Mouse (Mus musculus) limb, embryonic 11.5 days (tissue): ENCODE results near the gene Pard3. TPM values are rescaled to one million over a fixed set of nuclear protein-coding genes. Genes with fewer than 3 reads are reported as not detected.

Experiments
- ATAC-seq: fragments of 200-750 bp; cut with Nextera tagmentation; 2 replicates; pipeline ENCODE4 v1.8.0; 2017; ENCODE audit warnings: low read depth; ENCODE audit not compliant: insufficient number of reproducible peaks, low FRiP score, low TSS enrichment
- DNase-seq: peaks from one replicate; pipeline ENCODE4 v3.0.0-alpha.2; 2015; ENCODE audit warnings: low spot score
- H3K27ac ChIP-seq: fragments of 300-500 bp; sonication (generic); replicated peaks from 2 replicates; pipeline ENCODE4 v1.5.1; 2014; ENCODE audit warnings: low read depth, mild to moderate bottlenecking, low read length
- H3K27me3 ChIP-seq: fragments of 300-500 bp; sonication (generic); 2 replicates; pipeline ENCODE4 v1.6.1; 2014; ENCODE audit warnings: mild to moderate bottlenecking, low read length, mixed read lengths; ENCODE audit not compliant: control insufficient read depth, insufficient read depth
- H3K36me3 ChIP-seq: fragments of 300-500 bp; sonication (generic); 2 replicates; pipeline ENCODE4 v1.6.1; 2014; ENCODE audit warnings: mild to moderate bottlenecking, low read length, moderate library complexity, mixed read lengths; ENCODE audit not compliant: control insufficient read depth, insufficient read depth
- H3K4me1 ChIP-seq: fragments of 300-500 bp; sonication (generic); 2 replicates; pipeline ENCODE4 v1.6.1; 2014; ENCODE audit warnings: low read length, mixed read lengths; ENCODE audit not compliant: control insufficient read depth, insufficient read depth
- H3K4me2 ChIP-seq: fragments of 300-500 bp; sonication (generic); 2 replicates; pipeline ENCODE4 v1.6.1; 2014; ENCODE audit warnings: low read depth, mild to moderate bottlenecking, moderate library complexity; ENCODE audit not compliant: severe bottlenecking
- H3K4me3 ChIP-seq: fragments of 300-500 bp; sonication (generic); 2 replicates; pipeline ENCODE4 v1.5.1; 2014; ENCODE audit warnings: low read depth, low read length
- H3K9ac ChIP-seq: fragments of 300-500 bp; sonication (generic); 2 replicates; pipeline ENCODE4 v1.6.1; 2014; ENCODE audit warnings: mild to moderate bottlenecking, low read length
- H3K9me3 ChIP-seq: fragments of 300-500 bp; sonication (generic); 2 replicates; pipeline ENCODE4 v1.6.1; 2016; ENCODE audit warnings: low read length; ENCODE audit not compliant: control insufficient read depth
- WGBS: fragments of 180-500 bp; shearing (Covaris S2); extraction: QIAGEN DNeasy Blood & Tissue Kit; methylation state at CpG from one replicate; pipeline ENCODE4 v1.1.7; 2014; 5-methylcytosine and 5-hydroxymethylcytosine counted together
- polyA plus RNA-seq: library from polyadenylated mRNA; unstranded; fragments of >200 nt; fragmentation: Nextera tagmentation; extraction: Ambion mirVana; gene quantifications from 2 replicates; pipeline ENCODE4 v1.2.1, GENCODE M21; 2014

Pard3 gene
- polyA plus RNA-seq, 1 experiment from 2014 or later = 38.8 TPM

GRCm38 (mm10) chr8:127514810-127515735, 451.4 kb downstream of the Pard3 start:
- H3K27me3 ChIP-seq = no peaks in the 10 kb centered on the region
- WGBS = 72% methylated on average over 7 of the region's 7 CpGs
- no peak overlapping the region for H3K4me2 ChIP-seq
- DNase-seq (no peak), ATAC-seq (no peak; the same call in 1 of the 2 replicates)
- H3K27ac ChIP-seq = no peak overlapping the region
- no peak overlapping the region for H3K9ac ChIP-seq
- peaks cover 7% of the 10 kb centered on the region; the same call in 1 of the 2 replicates for H3K4me1 ChIP-seq
- no peak overlapping the region for H3K4me3 ChIP-seq
- H3K9me3 ChIP-seq = no peaks in the 10 kb centered on the region
- no peaks in the 10 kb centered on the region for H3K36me3 ChIP-seq

- Histone ChIP-seq H3K4me3 (no peak overlapping the region), H3K27me3 (no peaks in the 10 kb centered on the region), H3K4me2 (no peak overlapping the region), H3K9me3 (no peaks in the 10 kb centered on the region), H3K36me3 (no peaks in the 10 kb centered on the region), H3K4me1 (peaks cover 6% of the 10 kb centered on the region; the same call in 1 of the 2 replicates), H3K27ac (no peak overlapping the region), H3K9ac (no peak overlapping the region)
- ATAC-seq (no peak), DNase-seq (no peak)
- WGBS = 37% methylated on average over 2 of the region's 2 CpGs
Observed at GRCm38 (mm10) chr8:127516043-127516442, 452.4 kb downstream of the Pard3 start.

GRCm38 (mm10) chr8:127525673-127526072, 462.0 kb downstream of the Pard3 start:
- no peak for ATAC-seq

GRCm38 (mm10) chr8:127528315-127528714, 464.6 kb downstream of the Pard3 start:
- no peak for DNase-seq
- Histone ChIP-seq H3K27me3 (no peaks in the 10 kb centered on the region), H3K4me2 (no peak overlapping the region), H3K9me3 (no peaks in the 10 kb centered on the region), H3K4me1 (no peaks in the 10 kb centered on the region), H3K36me3 (no peaks in the 10 kb centered on the region), H3K9ac (no peak overlapping the region), H3K27ac (no peak overlapping the region), H3K4me3 (no peak overlapping the region)
- ATAC-seq = no peak
- WGBS = 90% methylated on average over 2 of the region's 2 CpGs

More at GRCm38 (mm10) chr8:127525673-127526072, 462.0 kb downstream of the Pard3 start:
- Histone ChIP-seq H3K4me2 (no peak overlapping the region), H3K27me3 (no peaks in the 10 kb centered on the region), H3K27ac (no peak overlapping the region), H3K4me1 (no peaks in the 10 kb centered on the region), H3K4me3 (no peak overlapping the region), H3K9ac (no peak overlapping the region), H3K9me3 (no peaks in the 10 kb centered on the region), H3K36me3 (no peaks in the 10 kb centered on the region)
- DNase-seq = no peak
- WGBS = 83% methylated on average over 4 of the region's 4 CpGs

- Histone ChIP-seq H3K4me1 (no peaks in the 10 kb centered on the region), H3K4me2 (no peak overlapping the region), H3K36me3 (no peaks in the 10 kb centered on the region), H3K4me3 (no peak overlapping the region), H3K9me3 (no peaks in the 10 kb centered on the region), H3K27me3 (no peaks in the 10 kb centered on the region), H3K9ac (no peak overlapping the region), H3K27ac (no peak overlapping the region)
- DNase-seq (no peak), ATAC-seq (no peak)
- WGBS = 88% methylated on average over 2 of the region's 2 CpGs
Observed at GRCm38 (mm10) chr8:127529746-127530145, 466.1 kb downstream of the Pard3 start.

GRCm38 (mm10) chr8:127531866-127532265, 468.2 kb downstream of the Pard3 start:
- WGBS = 91% methylated on average over 3 of the region's 3 CpGs
- Histone ChIP-seq H3K9me3 (no peaks in the 10 kb centered on the region), H3K27me3 (no peaks in the 10 kb centered on the region), H3K4me2 (no peak overlapping the region), H3K4me3 (no peak overlapping the region), H3K27ac (no peak overlapping the region), H3K9ac (no peak overlapping the region), H3K4me1 (no peaks in the 10 kb centered on the region), H3K36me3 (no peaks in the 10 kb centered on the region)
- no peak for DNase-seq
- ATAC-seq = no peak

- Histone ChIP-seq H3K4me2 (no peak overlapping the region), H3K36me3 (no peaks in the 10 kb centered on the region), H3K4me1 (no peaks in the 10 kb centered on the region), H3K4me3 (no peak overlapping the region), H3K9ac (no peak overlapping the region), H3K27ac (no peak overlapping the region), H3K27me3 (no peaks in the 10 kb centered on the region), H3K9me3 (no peaks in the 10 kb centered on the region)
- 87% methylated on average over 3 of the region's 3 CpGs for WGBS
- ATAC-seq (no peak), DNase-seq (no peak)
Observed at GRCm38 (mm10) chr8:127534789-127535188, 471.1 kb downstream of the Pard3 start.

GRCm38 (mm10) chr8:127535192-127535845, 471.6 kb downstream of the Pard3 start:
- Histone ChIP-seq H3K9ac (no peak overlapping the region), H3K27me3 (no peaks in the 10 kb centered on the region), H3K4me2 (no peak overlapping the region), H3K27ac (no peak overlapping the region), H3K4me1 (no peaks in the 10 kb centered on the region), H3K36me3 (no peaks in the 10 kb centered on the region), H3K9me3 (no peaks in the 10 kb centered on the region), H3K4me3 (no peak overlapping the region)
- no peak for ATAC-seq
- no peak for DNase-seq
- 85% methylated on average over 8 of the region's 8 CpGs for WGBS
